Mouse (Mus musculus) kidney, postnatal 14 days (tissue): ENCODE data around the gene Gm3005.
"Not testable (repeated sequence)": the region's sequence is repeated elsewhere in the genome, so short reads cannot be mapped to it uniquely, and the experiment has no call there.

Experiments used
- DNase-seq: peaks from one replicate; pipeline ENCODE4 v3.0.0; 2022; ENCODE audit warnings: mixed read lengths

Gene Gm3005

DNA sequence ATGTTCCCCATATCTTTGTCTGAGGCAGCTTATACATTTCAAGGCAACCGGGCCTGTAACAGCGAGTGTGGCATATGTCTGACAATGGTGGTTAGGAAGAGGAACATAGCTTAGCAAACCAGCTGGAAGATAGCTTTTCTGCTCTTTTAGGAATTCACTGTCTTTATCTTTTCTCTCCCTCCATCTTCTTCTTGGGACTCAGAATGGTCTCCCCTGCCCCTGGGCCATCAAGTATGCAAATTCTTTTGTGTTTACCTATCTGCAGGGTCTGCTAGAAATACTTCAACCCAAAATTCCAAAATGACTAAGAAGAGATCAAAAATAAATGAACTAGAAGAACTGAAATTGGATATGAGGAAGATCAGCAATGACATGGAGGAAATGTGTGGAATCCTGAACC, at the start of gene Gm3005:
Gene Gm3005 (plus strand): TSS at position 301 of the 400 bp plus-strand sequence.
- DNase-seq: not testable (repeated sequence)

DNA sequence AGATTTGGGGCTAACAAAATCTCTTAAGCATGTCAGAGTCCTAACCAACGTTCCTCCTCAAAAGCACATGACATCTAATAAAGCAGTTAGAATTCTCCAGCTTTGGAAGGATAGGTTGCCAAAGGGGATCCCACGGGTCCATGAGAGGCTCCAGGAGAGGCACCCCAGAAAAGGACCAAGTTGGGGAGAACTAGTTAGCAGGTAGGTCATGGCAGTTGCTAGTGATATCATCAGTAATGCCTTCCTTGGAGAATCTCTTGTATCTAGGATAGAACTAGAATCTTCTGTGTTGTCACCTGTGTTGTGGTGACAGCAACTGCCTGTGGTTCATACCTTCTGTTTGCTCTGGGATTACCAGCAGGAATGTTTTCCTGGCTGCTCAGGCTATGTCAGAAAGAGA, 33.1 kb upstream of the Gm3005 start, which contains the start of gene Gm10413:
Gene Gm10413 (plus strand): TSS at position 301 of the 400 bp plus-strand sequence.
- not testable (repeated sequence) for DNase-seq

DNA sequence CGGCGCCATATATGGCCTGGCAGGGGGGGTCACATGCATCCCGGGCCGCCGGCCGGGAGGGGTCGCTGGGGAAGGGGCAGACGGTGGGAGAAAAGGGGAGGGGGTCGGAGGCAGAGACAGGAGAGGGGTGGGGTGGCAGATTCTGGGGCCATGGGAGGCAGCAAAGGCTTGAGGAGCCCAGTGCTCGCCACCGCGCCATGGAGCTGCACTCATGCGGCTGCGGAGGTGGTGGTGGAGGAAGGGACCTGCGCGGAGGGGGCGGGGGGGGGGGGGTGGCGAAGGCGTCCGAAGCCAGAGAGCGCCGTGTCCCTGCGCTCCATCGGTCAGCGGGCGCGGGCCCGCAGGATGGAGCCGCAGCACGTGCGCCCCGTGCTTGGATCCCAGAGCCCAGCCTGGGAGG, 15.6 kb upstream of the Gm3005 start, which contains the start of gene Gm10409:
Gene Gm10409 (plus strand): TSS at position 301 of the 400 bp plus-strand sequence.
- not testable (repeated sequence) for DNase-seq

DNA sequence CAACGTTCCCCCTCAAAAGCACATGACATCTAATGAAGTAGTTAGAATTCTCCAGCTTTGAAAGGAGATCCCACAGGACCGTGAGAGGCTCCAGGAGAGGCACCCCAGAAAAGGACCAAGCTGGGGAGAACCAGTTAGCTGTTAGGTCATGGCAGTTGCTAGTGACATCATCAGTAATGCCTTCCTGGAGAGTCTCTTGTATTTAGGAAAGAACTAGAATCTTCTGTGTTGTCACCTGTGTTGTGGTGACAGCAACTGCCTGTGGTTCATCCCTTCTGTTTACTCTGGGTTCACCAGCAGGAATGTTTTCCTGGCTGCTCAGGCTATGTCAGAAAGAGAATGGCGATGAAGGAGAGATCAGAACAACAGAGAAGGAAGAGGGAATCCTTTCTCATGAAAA, 21.2 kb downstream of the Gm3005 start, which contains the start of gene Gm10408:
Gene Gm10408 (plus strand): TSS at position 301 of the 400 bp plus-strand sequence.
- DNase-seq: not testable (repeated sequence)

GRCm38 (mm10) chr14:3634212-3634611, 206.3 kb downstream of the Gm3005 start, which contains the start of gene Gm3012:
Gene Gm3012 (plus strand): TSS chr14:3634512.
- not testable (repeated sequence) for DNase-seq
